Mouse (Mus musculus) heart, postnatal 36 days (tissue): Measurements from ENCODE around the gene Hlcs. TPM values are rescaled to one million over a fixed set of nuclear protein-coding genes. Genes with fewer than 3 reads are reported as not detected.

Experiments used
- DNase-seq, 2 experiments: peaks; one replicate each; pipeline ENCODE4 v3.0.0; 2021 to 2022
- intact Hi-C: fragments of 180-260 bp; cut with DNase I; formaldehyde crosslinking; loops from one replicate; pipeline ENCODE4 v1.15.1; 2025
- total RNA-seq, 2 experiments: library from RNA; stranded (reverse); gene quantifications; 2 replicates each; pipeline ENCODE4 v1.2.3; 2021

The Hlcs gene
- total RNA-seq, 2 experiments from 2014 or later, result 4.8 to 6.7 TPM

- intact Hi-C loops, result no loop called here
- no peak for DNase-seq
Measured at GRCm38 (mm10) chr16:94250136-94250535, 63.2 kb downstream of the Hlcs start.

GRCm38 (mm10) chr16:94249666-94250065 is 63.7 kb downstream of the Hlcs start:
- DNase-seq, result no peak
- intact Hi-C loops, result no loop called here

GRCm38 (mm10) chr16:94248721-94249120 is 64.7 kb downstream of the Hlcs start:
- peak; percentile 50 to 53 for DNase-seq
- intact Hi-C loops, result no loop called here

- intact Hi-C loops, result no loop called here
- DNase-seq, result no peak
Measured at GRCm38 (mm10) chr16:94246976-94247375, 66.4 kb downstream of the Hlcs start.

GRCm38 (mm10) chr16:94246058-94246784 is 67.2 kb downstream of the Hlcs start:
- no peak for DNase-seq
- intact Hi-C loops, result no loop called here

- no peak for DNase-seq
- intact Hi-C loops, result no loop called here
Measured at GRCm38 (mm10) chr16:94241126-94241525, 72.2 kb downstream of the Hlcs start.

GRCm38 (mm10) chr16:94240190-94240589 is 73.2 kb downstream of the Hlcs start:
- no peak for DNase-seq
- intact Hi-C loops, result no loop called here

- intact Hi-C loops, result no loop called here
- no peak for DNase-seq
Measured at GRCm38 (mm10) chr16:94239567-94239966, 73.8 kb downstream of the Hlcs start.

GRCm38 (mm10) chr16:94239146-94239545 is 74.2 kb downstream of the Hlcs start:
- intact Hi-C loops, result no loop called here
- DNase-seq, result no peak

- no peak for DNase-seq
- intact Hi-C loops, result no loop called here
Measured at GRCm38 (mm10) chr16:94237130-94237484, 76.3 kb downstream of the Hlcs start.

GRCm38 (mm10) chr16:94236226-94237129 is 76.9 kb downstream of the Hlcs start:
- intact Hi-C loops, result no loop called here
- DNase-seq, result no peak

- no peak for DNase-seq
- intact Hi-C loops, result no loop called here
Measured at GRCm38 (mm10) chr16:94235718-94236117, 77.7 kb downstream of the Hlcs start.

GRCm38 (mm10) chr16:94234202-94234601 is 79.2 kb downstream of the Hlcs start:
- intact Hi-C loops, result no loop called here
- DNase-seq, result no peak

GRCm38 (mm10) chr16:94230909-94231575 is 82.3 kb downstream of the Hlcs start:
- intact Hi-C loops, result no loop called here
- no peak for DNase-seq

- intact Hi-C loops, result no loop called here
- no peak for DNase-seq
Measured at GRCm38 (mm10) chr16:94230499-94230898, 82.9 kb downstream of the Hlcs start.

- no peak for DNase-seq
- intact Hi-C loops, result no loop called here
Measured at GRCm38 (mm10) chr16:94229890-94230289, 83.5 kb downstream of the Hlcs start.

GRCm38 (mm10) chr16:94228858-94229555 is 84.4 kb downstream of the Hlcs start:
- DNase-seq, result peak in 1 of 2 experiments; percentile 42
- intact Hi-C loops, result no loop called here

- DNase-seq, result peak; percentile 46 to 59
- intact Hi-C loops, result no loop called here
Measured at GRCm38 (mm10) chr16:94227328-94228018, 85.9 kb downstream of the Hlcs start.

- intact Hi-C loops, result no loop called here
- no peak for DNase-seq
Measured at GRCm38 (mm10) chr16:94223363-94223720, 90.0 kb downstream of the Hlcs start.
